Mouse (Mus musculus): Measurements from ENCODE around the gene 3830406C13Rik. TPM values are rescaled to one million over a fixed set of nuclear protein-coding genes. Genes with fewer than 3 reads are reported as not detected.

Gene 3830406C13Rik
- polyA plus RNA-seq, 1 experiment from 2014 or later = 35.9 TPM

DNA sequence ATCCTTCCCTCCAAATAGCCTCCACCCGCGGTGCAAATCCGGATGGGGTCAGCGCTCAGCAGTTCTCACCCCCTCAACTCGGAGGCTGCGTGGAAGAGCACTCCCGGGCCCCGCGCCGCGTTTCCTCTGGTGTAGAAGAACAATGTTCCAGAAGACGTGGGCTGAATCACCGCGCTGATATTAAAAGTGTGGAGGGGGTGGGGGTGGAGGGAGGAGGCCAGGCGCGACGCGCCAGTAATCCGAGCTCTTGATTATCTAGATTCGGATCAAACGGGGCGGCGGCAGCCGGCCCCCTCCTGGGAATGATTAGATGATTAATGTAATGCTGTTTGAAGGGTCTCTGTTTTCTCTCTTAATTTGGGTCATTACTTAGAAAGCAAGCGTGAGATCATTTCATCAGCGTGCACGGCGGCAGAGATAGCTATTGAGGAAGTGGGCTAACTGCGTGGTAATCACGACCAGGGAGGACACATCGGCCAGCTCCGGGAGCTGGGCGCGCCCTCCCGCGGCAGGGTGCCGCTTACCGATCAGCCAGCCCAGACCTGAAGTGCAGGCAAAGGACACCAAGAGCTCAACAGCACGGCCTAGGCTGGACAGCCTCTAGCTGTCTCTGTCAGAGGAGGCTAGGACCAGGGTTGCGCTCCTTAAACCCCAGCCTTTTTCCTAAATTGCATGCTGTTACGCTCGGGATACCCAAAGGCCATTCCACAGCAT, 57.3 kb downstream of the 3830406C13Rik start:
- WGBS = under 1% methylated on average over 42 of the region's 42 CpGs
- peak overlapping the region; percentile 24 for H3K4me3 ChIP-seq (ENCODE audit: low read length)
- no peaks in the 10 kb centered on the region for H3K9me3 ChIP-seq (replicated peaks; ENCODE audit: control insufficient read depth, low read length)
- no peak; the same call in 1 of the 2 replicates for ATAC-seq (replicated peaks; ENCODE audit: extremely low read depth, insufficient read depth, low FRiP score)
- no peaks in the 10 kb centered on the region for H3K36me3 ChIP-seq (ENCODE audit: control insufficient read depth, insufficient read depth)
- H3K4me2 ChIP-seq (ENCODE audit: low read depth, low read length) = peak overlapping the region; percentile 29
- H3K9ac ChIP-seq (ENCODE audit: low read length) = no peak overlapping the region
- peaks cover 96% of the 10 kb centered on the region for H3K27me3 ChIP-seq (ENCODE audit: control insufficient read depth, insufficient read depth, low read length)
- H3K27ac ChIP-seq (ENCODE audit: low read length) = no peak overlapping the region
- peaks cover 11% of the 10 kb centered on the region for H3K4me1 ChIP-seq (ENCODE audit: control insufficient read depth, insufficient read depth, low read length)

DNA sequence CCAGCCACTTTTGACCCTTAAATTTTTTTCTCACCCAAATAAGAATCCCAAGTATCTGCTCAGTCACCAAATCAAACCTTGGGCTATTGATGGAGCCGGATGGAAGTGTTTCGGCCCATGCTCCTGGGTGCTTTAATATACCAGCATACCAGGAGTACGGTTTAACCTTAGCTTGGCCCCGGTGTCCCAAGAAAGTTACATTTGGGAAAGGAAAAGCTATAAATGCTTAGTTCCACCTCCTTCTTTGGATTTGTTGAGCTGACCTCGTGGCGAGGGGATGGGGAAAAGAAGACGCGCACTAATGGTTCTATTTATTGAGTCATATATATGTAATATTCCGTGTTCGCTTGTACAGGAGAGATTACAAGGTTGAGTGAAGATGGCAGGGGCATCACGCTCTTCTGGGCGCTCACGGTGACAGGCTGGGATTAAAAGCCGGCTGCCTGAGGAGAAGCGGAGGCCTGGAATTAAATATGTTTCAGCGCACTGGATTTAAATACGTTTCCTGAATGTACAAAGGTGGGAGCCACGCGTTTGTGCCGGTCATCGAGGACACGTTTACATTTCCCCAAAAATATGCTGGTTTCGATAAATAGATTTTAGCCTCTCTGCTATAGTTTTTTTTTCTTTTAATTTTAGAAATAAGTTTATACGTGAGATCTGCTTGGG, 58.0 kb downstream of the 3830406C13Rik start:
- H3K27me3 ChIP-seq (ENCODE audit: control insufficient read depth, insufficient read depth, low read length) = peaks cover 97% of the 10 kb centered on the region
- H3K4me3 ChIP-seq (ENCODE audit: low read length) = no peak overlapping the region
- H3K4me2 ChIP-seq (ENCODE audit: low read depth, low read length) = no peak overlapping the region
- H3K4me1 ChIP-seq (ENCODE audit: control insufficient read depth, insufficient read depth, low read length) = peaks cover 11% of the 10 kb centered on the region
- WGBS = 5% methylated on average over 24 of the region's 24 CpGs
- H3K27ac ChIP-seq (ENCODE audit: low read length) = no peak overlapping the region
- no peaks in the 10 kb centered on the region for H3K36me3 ChIP-seq (ENCODE audit: control insufficient read depth, insufficient read depth)
- no peak overlapping the region for H3K9ac ChIP-seq (ENCODE audit: low read length)
- H3K9me3 ChIP-seq (replicated peaks; ENCODE audit: control insufficient read depth, low read length) = no peaks in the 10 kb centered on the region
- no peak for ATAC-seq (replicated peaks; ENCODE audit: extremely low read depth, insufficient read depth, low FRiP score)

DNA sequence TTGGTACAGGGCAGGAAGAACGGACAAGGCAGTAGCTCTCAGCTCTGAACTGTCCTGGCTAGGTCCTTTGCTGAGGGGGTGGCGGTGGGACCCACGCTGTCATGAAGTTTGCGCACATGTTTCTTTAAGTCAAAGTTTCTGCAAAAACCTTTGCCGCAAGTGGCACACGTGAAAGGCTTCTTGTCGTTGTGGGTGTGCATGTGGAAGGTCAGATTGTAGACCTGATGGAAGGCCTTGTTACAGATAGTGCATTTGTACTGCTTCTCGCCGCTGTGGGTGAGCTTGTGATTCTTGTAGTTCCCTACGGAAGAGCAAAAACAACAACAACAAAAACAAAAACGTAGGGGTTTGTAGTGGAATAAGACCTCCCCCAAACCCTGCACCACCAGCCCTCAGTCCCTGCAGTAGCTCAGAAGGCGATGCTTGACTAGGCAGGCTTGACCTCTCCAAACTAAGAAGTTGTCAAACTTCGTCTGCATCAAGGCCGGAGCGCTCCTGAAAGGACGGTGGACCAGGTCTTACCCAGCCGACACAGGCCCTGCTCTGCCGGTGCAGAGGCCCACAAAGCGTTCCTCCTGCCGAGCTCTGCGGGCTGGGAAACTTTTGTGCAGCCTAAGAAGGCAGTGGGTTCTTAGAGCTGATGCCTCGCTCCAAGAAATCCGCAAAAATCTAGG, 58.6 kb downstream of the 3830406C13Rik start:
- Histone ChIP-seq H3K36me3 (ENCODE audit: control insufficient read depth, insufficient read depth) (no peaks in the 10 kb centered on the region), H3K27me3 (ENCODE audit: control insufficient read depth, insufficient read depth, low read length) (peaks cover 97% of the 10 kb centered on the region), H3K4me1 (ENCODE audit: control insufficient read depth, insufficient read depth, low read length) (peaks cover 11% of the 10 kb centered on the region), H3K4me2 (ENCODE audit: low read depth, low read length) (no peak overlapping the region), H3K4me3 (ENCODE audit: low read length) (no peak overlapping the region), H3K27ac (ENCODE audit: low read length) (no peak overlapping the region), H3K9me3 (replicated peaks; ENCODE audit: control insufficient read depth, low read length) (no peaks in the 10 kb centered on the region), H3K9ac (ENCODE audit: low read length) (no peak overlapping the region)
- WGBS = 3% methylated on average over 23 of the region's 23 CpGs
- ATAC-seq (replicated peaks; ENCODE audit: extremely low read depth, insufficient read depth, low FRiP score) = no peak

GRCm38 (mm10) chr14:12343451-12343941, 59.5 kb downstream of the 3830406C13Rik start:
- Histone ChIP-seq H3K9me3 (replicated peaks; ENCODE audit: control insufficient read depth, low read length) (no peaks in the 10 kb centered on the region), H3K27me3 (ENCODE audit: control insufficient read depth, insufficient read depth, low read length) (peaks cover 97% of the 10 kb centered on the region), H3K4me2 (ENCODE audit: low read depth, low read length) (no peak overlapping the region), H3K4me1 (ENCODE audit: control insufficient read depth, insufficient read depth, low read length) (peaks cover 11% of the 10 kb centered on the region), H3K27ac (ENCODE audit: low read length) (no peak overlapping the region), H3K9ac (ENCODE audit: low read length) (no peak overlapping the region), H3K36me3 (ENCODE audit: control insufficient read depth, insufficient read depth) (no peaks in the 10 kb centered on the region), H3K4me3 (ENCODE audit: low read length) (no peak overlapping the region)
- no peak for ATAC-seq (replicated peaks; ENCODE audit: extremely low read depth, insufficient read depth, low FRiP score)
- 3% methylated on average over 20 of the region's 20 CpGs for WGBS

DNA sequence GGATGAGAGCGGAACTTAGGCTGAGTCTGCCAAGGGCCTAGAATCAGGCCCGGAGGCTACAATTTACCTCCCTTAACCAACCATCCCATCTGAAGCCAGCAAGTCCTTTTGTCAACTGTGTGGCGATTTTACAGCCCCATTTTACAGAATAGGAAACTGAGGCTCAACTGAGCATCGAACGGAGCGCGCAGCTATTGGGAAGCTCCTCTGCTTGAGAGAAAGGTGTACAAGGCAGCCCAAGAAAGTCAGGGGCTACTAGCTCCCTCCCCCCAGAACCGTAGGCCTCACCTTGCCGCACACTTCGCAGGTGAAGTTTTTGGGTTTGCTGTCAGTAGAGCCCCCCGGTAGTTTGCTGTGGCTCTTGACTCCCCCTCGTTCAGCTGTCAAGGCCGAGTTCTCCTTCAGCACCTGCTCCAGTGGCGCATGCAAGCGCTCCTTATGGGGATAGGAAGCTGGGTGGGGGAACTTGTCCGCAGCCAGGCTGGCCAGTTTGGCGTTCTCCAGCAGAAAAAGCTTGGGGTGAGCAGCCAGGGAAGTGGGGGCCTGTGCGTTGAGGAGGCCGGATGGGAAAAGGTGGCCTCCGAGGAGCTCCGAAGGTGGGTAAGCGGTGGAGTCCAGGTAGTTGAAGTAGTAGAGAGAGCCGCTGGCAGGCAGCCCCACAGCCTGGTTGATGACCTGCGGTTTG, 60.2 kb downstream of the 3830406C13Rik start:
- Histone ChIP-seq H3K4me1 (ENCODE audit: control insufficient read depth, insufficient read depth, low read length) (peaks cover 11% of the 10 kb centered on the region), H3K27ac (ENCODE audit: low read length) (no peak overlapping the region), H3K9ac (ENCODE audit: low read length) (no peak overlapping the region), H3K36me3 (ENCODE audit: control insufficient read depth, insufficient read depth) (no peaks in the 10 kb centered on the region), H3K9me3 (replicated peaks; ENCODE audit: control insufficient read depth, low read length) (no peaks in the 10 kb centered on the region), H3K4me3 (ENCODE audit: low read length) (peak overlapping the region; percentile 38), H3K27me3 (ENCODE audit: control insufficient read depth, insufficient read depth, low read length) (peaks cover 99% of the 10 kb centered on the region), H3K4me2 (ENCODE audit: low read depth, low read length) (peak overlapping the region; percentile 50; the same call in 1 of the 2 replicates)
- WGBS = 4% methylated on average over 24 of the region's 24 CpGs
- no peak for ATAC-seq (replicated peaks; ENCODE audit: extremely low read depth, insufficient read depth, low FRiP score)

- H3K27ac ChIP-seq (ENCODE audit: low read length) = no peak overlapping the region
- H3K27me3 ChIP-seq (ENCODE audit: control insufficient read depth, insufficient read depth, low read length) = peaks cover 99% of the 10 kb centered on the region
- peaks cover 11% of the 10 kb centered on the region for H3K4me1 ChIP-seq (ENCODE audit: control insufficient read depth, insufficient read depth, low read length)
- H3K36me3 ChIP-seq (ENCODE audit: control insufficient read depth, insufficient read depth) = no peaks in the 10 kb centered on the region
- peak overlapping the region; percentile 38 for H3K4me3 ChIP-seq (ENCODE audit: low read length)
- 1% methylated on average over 39 of the region's 39 CpGs for WGBS
- no peak for ATAC-seq (replicated peaks; ENCODE audit: extremely low read depth, insufficient read depth, low FRiP score)
- H3K9ac ChIP-seq (ENCODE audit: low read length) = no peak overlapping the region
- peak overlapping the region; percentile 50 for H3K4me2 ChIP-seq (ENCODE audit: low read depth, low read length)
- no peaks in the 10 kb centered on the region for H3K9me3 ChIP-seq (replicated peaks; ENCODE audit: control insufficient read depth, low read length)
Observed at GRCm38 (mm10) chr14:12344746-12345240, 60.8 kb downstream of the 3830406C13Rik start.

GRCm38 (mm10) chr14:12345241-12345921, 61.4 kb downstream of the 3830406C13Rik start:
- no peak overlapping the region for H3K27ac ChIP-seq (ENCODE audit: low read length)
- no peaks in the 10 kb centered on the region for H3K9me3 ChIP-seq (replicated peaks; ENCODE audit: control insufficient read depth, low read length)
- peak overlapping the region; percentile 38 for H3K4me3 ChIP-seq (ENCODE audit: low read length)
- peaks cover 7% of the 10 kb centered on the region for H3K4me1 ChIP-seq (ENCODE audit: control insufficient read depth, insufficient read depth, low read length)
- H3K36me3 ChIP-seq (ENCODE audit: control insufficient read depth, insufficient read depth) = no peaks in the 10 kb centered on the region
- H3K4me2 ChIP-seq (ENCODE audit: low read depth, low read length) = peak overlapping the region; percentile 50
- H3K9ac ChIP-seq (ENCODE audit: low read length) = no peak overlapping the region
- peaks cover 100% of the 10 kb centered on the region for H3K27me3 ChIP-seq (ENCODE audit: control insufficient read depth, insufficient read depth, low read length)
- ATAC-seq (replicated peaks; ENCODE audit: extremely low read depth, insufficient read depth, low FRiP score) = no peak
- 2% methylated on average over 40 of the region's 40 CpGs for WGBS
